ENCODE assay signal across 15 mouse cellular contexts in genomic region chr12:104856540-104856939, GRCm38 (mm10). TPM values are rescaled to one million over a fixed set of nuclear protein-coding genes. Genes with fewer than 3 reads are reported as not detected.
"Had no signal": no experiment of that assay in that cellular context is flagged by ENCODE, and none has a peak within 500 bp of the region (broad histone marks: within the 10 kb centered on the region; RNA-seq: fewer than 3 reads in every experiment).

No protein-coding gene starts in this region.

- DNase-seq: kidney, postnatal 25 days; left cerebral cortex, postnatal 4 days; liver, embryonic 13.5 days; lung, adult 2 months; lung, postnatal 14 days; lung, postnatal 4 days; midbrain, embryonic 14.5 days; thymus, adult 2 months; thymus, postnatal 14 days; thymus, postnatal 4 days had no signal

- H3K27me3 ChIP-seq: limb, embryonic 12.5 days; limb, embryonic 15.5 days; liver, embryonic 13.5 days had no signal

- H3K4me3 ChIP-seq: limb, embryonic 12.5 days; limb, embryonic 15.5 days; liver, embryonic 13.5 days had no signal

- H3K27ac ChIP-seq: hindbrain, postnatal 0 days; kidney, postnatal 0 days; limb, embryonic 12.5 days; limb, embryonic 15.5 days; liver, embryonic 13.5 days had no signal

- H3K36me3 ChIP-seq: limb, embryonic 15.5 days; liver, embryonic 13.5 days had no signal

- H3K4me1 ChIP-seq: liver, embryonic 13.5 days had no signal

RNA-seq across cellular contexts. Expression of gene Clmn, which starts 8.3 kb away (rescaled TPM):
- total RNA-seq: megakaryocyte-erythroid progenitor cell, adult 5-6 weeks had no signal
